Mouse (Mus musculus): ENCODE measurements around the gene Ugt1a1.

The Ugt1a1 gene

DNA sequence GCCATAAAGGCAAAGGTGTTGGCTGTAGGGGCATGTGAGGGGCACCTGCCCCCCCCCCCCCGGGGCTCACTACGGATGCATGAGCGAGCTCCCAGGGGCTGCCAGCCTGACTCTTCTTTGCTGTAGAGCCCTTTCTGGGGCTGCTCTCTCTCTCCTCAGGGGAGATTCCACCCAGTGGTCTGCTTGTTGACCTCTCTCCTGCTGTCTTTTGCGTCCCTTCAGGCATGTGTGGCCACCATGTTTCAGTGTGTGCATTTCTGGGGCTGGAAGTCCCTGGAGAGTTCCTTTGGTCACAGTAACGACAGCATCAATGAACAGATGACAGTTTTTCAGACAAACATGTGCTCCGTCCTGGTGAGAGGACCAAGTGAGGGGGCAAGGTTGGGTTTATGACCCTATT is 46.6 kb downstream of the Ugt1a1 start:
- DNase-seq (ENCODE audit: low spot score in 2 of 2) = no peak

DNA sequence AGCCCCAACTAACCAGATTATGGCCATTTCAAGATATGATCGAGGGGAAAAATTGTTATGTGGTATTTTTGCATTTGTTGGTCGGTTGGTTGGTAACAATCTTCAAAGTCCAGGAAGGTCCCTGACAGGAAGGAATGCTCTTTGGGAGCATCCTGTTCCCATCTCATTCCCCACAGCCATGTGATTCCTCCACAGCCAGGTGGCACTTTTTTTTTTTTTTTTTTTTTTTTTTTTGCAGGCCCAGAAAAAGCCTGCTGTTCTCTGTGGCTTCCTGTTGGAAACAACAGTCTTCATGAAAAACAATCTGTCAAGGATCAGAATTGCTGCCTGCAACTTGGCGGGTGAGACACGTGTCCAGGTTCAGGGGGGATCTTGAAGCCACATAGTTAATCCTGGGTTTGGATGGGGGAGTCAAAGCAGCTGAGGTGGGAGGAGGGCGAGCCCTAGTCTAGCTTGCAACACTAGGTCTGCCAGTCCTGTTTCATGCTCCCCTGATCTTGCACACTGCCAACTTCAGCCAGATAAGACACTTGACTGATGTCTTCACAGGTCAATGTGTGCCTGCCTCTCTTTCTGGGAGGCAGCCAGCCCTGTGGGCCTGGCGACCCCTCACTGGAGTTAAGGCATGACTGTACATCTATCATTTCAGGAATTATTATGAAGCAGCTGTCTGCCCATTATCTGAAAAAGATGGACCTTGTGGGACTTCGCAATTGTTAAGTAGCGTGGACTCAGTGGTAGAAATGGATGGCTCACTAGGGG is 47.3 kb downstream of the Ugt1a1 start:
- no peak for DNase-seq (ENCODE audit: low spot score in 2 of 2)

DNA sequence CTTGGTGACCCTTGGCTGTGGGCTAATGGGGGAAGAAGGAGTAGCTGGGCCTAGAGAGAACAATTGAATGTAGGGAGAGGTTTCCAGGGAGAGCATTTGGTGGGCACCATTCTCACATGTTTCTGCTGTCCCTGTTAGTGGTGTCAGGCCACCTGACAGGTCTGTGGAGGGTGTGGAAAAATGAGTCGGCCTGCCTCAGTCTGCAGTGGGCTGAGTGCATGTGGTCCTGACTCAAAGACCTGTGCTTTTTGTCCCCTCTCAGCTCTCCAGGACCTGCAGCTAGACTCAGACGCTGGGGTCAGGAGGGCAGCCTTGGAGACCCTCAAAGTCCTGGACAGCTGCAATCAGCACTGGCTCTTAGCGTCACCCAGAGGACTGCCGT is 47.9 kb downstream of the Ugt1a1 start:
- DNase-seq (ENCODE audit: low spot score in 2 of 2) = no peak

DNA sequence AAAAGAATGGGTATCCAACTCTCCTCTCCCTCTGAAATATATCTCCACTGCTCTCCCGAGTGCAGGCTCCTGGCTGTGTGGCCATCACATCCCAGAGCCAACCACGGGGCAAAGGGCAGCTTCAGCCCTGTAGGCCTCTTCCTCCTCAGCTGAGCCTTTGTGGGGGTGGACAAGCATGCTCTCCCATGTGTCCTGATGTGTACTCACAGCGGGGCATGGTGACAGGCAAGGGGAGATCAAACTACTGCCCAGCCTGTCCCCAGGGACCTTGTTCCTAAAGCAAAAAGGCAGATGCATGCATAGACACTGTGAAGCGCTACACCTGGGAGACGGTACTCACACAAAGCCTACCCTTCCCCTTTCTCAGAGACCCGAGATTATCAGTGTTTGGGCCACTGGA is 48.4 kb downstream of the Ugt1a1 start:
- DNase-seq (ENCODE audit: low spot score in 2 of 2) = no peak

DNA sequence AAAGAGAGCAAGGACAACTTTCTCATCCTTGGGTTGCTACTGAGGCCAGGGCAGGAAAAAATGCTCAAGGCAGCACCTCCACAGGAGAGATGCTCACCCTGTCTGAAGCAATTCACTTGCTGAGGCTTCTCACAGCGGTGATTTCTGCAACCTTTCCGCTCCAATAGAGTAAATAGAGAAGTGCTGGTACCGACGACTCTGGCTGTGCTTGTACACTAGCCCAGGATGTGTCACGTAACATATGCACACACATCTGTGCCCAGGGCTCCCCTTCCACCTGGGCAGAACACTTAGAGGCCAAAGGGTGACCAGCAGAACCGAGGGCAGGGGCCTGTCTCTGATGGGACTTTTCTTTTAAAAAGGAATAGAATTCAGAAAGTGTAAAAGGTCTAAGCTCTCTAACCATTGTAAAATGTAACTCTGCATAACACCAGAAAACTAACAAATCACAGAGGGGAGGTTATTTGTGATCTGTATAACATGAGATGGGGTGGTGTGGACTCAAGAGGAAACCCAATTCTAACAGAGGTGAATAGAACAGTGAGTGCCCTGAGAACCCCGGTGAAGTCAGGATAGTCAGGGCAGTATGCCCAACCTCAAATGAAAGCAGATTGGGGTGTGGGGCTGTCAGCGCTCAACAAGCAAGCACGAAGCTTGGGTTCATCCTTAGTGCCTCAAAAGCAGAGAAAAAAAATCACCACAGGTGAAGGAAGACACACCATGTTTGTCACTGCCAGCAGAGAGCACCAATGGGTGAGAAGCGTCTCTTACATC is 49.0 kb downstream of the Ugt1a1 start:
- DNase-seq (ENCODE audit: low spot score in 2 of 2) = peak in 1 of 2 experiments; percentile 14

DNA sequence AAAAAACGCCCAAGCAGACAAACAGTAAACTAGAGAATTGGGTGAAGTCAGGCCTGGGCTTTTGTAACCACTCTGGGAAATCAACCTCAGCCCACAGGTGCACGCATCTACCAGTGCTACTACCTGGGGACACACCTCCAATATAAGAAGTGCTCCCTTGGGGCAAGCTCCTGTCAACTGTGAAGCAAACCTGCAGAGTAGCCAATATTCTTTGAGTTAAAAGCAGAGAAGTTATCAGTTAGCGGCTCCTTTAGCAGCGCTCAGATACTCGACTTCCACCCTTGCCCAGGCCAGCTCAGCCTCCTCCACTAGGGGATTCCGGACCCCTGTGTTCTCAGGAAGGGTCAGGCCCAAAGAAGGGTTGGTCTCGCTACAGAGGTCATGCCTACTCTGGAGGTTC is 49.9 kb downstream of the Ugt1a1 start:
- no peak for DNase-seq (ENCODE audit: low spot score in 2 of 2)

DNA sequence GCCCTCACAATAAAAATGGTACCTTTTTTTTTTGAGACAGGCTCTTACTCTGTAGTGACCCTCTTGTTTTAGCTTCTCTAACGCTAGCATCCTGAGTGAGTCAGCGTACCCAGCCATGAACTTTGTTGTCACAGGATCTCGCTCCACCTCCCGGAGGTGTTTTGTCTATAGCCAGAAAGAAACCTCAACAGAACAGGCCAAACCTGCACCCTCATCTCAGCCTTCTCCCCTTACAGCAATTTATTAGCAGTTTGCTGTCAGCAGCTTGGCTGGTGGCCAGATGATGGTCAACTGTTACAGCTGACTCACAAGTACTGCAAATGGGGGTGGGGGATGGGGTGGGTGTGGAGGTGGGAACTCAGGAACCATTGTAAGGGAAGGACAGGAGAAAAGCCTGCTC is 50.5 kb downstream of the Ugt1a1 start:
- DNase-seq (ENCODE audit: low spot score in 2 of 2) = no peak

DNA sequence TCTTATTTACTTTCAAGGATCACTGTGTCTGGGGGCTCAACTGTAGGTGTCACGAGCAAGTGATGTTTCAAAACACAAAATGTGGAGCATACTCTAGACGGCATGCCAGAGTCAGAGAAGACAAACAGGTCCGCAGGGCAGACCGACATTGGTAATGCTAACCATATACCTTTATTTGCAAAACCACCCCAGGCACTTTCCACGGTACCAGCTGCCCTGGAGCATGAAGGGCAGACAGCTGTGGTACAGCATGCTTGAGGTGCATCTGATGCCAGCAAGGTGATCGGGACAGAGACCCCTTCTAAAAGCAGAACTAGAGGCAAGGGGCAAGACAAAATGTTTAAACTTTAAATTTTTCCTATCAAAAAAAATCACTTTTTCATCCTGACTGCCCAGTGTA is 51.2 kb downstream of the Ugt1a1 start:
- DNase-seq (ENCODE audit: low spot score in 2 of 2) = no peak

DNA sequence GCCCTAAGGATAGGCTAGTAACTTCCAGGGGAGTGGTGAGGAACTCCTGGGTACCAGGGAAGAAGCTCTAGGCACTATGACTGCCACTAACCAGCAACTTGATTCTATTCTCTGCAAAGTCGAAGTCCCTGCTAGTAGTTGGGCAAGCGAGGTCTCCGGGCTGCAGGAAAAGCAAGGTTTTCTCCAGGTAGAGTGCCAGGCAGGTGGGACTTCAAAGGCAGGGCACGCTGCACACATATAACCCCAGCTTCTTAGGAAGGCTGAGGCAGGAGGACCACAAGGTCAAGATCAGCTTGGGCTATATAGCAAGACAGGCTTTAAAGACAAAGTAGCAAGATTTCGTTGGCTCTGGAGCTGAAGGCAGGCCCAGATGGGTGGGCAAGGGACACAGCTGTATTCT is 52.0 kb downstream of the Ugt1a1 start:
- DNase-seq (ENCODE audit: low spot score in 2 of 2) = no peak

DNA sequence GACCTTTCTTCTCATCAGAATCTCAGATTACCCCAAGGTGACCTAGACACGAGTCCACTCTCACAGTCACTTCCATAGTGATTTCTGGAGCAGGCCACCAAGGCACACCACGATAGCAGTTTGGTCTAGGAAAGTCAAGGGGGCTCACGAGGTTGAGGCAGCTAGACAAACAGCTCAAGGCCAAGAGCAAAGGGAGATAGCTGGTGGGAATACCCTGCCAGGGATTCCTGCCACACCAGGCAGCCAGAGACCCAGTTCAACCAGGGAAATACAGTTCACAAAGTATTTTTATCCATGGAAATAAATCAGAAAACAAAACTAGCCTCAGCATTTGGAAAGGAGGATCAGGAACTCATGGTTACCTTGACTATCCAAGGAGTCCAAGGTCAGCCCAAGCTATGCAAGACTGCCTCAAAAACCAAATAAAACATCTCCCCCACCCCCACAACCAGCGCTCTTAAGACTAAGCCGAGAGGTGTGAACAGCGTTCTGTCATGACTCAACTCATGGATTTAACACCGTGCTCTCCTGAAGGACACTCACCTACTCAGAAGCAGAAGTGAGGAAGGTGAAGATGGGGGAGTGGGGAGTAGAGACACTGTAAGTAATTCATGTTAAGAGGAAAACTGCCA is 52.6 kb downstream of the Ugt1a1 start:
- no peak for DNase-seq (ENCODE audit: low spot score in 2 of 2)

DNA sequence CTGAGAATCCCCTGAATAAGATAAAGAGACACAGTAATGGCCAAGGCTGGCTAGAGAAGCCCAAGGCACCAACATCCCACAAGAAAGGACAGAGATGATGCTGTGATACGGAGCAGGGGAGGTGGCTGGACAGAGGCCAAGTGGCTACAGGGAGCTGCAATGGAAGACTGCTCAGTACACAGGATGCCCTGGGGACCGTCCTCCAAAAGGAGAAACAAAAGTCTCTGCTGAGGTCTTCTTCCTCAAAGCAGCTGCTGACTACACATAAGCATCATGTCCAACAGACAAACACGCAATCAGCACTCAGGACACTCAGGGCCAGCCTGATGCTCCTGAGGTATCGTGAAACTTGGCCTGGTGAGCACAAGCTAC is 53.1 kb downstream of the Ugt1a1 start:
- peak in 1 of 2 experiments; percentile 20 for DNase-seq (ENCODE audit: low spot score in 2 of 2)

DNA sequence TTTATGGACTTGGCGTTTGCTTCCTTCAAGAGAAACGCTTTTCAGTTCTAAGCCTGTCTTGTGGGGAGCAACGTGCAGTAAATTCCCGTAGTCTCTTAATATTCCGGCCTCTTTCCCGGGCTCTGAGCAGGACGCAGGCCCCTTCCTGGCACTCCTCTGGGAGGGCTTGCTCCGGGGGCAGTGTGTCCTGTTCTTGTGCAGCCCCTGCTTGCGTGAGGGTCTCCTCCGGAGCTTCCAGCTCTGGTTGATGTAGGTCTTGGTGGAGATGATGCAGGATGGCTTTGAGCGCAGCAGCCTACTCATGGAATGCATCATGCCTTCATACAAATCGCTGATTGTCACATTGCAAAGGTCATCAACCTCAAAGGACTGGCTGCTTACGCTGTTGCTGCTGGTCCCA is 54.4 kb downstream of the Ugt1a1 start:
- peak in 1 of 2 experiments; percentile 20 for DNase-seq (ENCODE audit: low spot score in 2 of 2)

DNA sequence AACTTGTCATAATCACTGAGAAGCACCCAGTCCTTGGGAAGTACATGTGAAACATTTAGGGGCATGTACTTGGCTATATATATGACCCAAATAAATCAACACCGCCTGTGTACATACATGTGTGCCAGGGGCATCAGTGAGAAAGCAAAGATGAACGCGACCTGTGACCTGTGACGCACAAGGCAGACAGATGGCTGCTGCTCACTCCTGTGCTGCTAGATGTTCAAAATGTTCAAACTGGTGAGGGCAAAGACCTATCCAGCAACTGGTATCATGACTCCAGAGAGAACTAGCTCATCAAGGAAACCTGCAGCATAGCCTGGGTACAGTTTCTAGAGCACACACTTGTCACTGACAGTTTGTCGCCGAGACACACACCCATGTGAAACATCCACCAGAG is 55.7 kb downstream of the Ugt1a1 start:
- peak in 1 of 2 experiments; percentile 16 for DNase-seq (ENCODE audit: low spot score in 2 of 2)

DNA sequence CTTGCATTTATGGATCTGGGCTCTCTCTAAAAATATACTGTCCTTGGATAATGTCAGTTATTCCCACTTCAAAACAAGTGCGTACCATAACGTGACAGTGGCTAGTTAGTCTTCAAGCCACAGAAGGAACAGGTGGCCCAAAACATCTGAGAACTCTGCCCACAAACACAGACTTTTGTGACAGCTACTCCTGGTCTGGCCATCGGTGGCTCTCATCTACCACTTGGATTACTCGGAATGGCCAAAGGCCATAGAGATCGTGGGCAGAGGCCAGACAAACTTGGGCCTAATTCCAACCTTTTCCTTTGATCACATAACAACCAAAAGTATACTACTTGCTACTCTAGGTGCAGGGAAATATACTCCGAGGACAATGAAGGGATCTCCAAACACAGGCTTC is 56.3 kb downstream of the Ugt1a1 start:
- peak in 1 of 2 experiments; percentile 11 for DNase-seq (ENCODE audit: low spot score in 2 of 2)
